Mouse (Mus musculus): ENCODE measurements around the gene Rfx8.

GRCm38 (mm10) chr1:39644333-39644732 lies 76.5 kb downstream of the Rfx8 start:
- no peak for TF ChIP-seq CTCF (conservative IDR thresholded peaks at IDR 0.05; ENCODE audit: insufficient read depth, insufficient read length, low read depth, low read length)
- no peak for TF ChIP-seq POLR2A (IDR thresholded peaks at IDR 0.05; ENCODE audit: low read depth, low read length)
